Mouse (Mus musculus): ENCODE results near the gene Cnksr3. TPM values are rescaled to one million over a fixed set of nuclear protein-coding genes. Genes with fewer than 3 reads are reported as not detected.
A peak's percentile ranks its signal among the peaks of the same experiment; 100 is the strongest.

Gene Cnksr3
- 4.4 and 8.9 TPM in 2 replicates for polyA plus RNA-seq (2012; rRNA removed)

DNA sequence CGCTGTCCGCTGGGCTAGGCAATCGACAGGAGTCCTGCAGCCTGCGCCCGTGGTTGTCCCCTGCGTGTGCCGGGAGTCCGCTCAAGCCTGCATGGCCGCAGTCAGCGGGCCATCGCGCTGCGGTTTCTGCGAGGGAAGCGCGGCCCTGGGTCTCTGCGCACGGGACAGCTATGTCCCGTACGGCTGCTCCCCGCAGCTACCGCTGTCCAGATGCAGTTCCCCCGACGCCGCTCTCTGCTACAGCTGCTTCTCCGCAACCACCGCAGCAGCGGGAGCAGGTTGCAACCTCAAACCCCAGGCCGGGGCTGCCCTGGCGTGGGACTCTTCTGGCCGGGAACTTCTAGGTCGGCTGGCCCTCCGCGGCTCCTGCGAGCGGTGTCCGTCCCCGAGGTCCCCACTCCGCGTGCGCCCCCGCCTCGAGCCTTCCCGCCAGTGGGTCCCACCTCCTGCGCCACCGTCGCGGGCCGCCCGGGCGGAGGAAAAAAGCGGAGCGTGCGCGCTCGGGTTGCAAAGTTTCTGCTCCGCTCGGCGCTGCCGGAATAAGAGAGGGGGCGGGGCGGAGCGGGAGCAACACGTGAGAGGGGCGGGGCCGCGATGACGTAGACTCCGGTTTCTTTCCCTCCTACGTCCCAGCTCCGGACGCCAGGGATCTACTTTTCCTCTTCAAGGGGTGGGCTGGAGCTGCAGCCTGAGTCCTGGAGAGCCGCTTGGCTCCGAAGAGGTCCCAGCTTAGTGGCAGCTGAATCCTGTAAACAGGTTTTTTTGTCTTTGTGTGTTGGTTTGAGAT lies at the start of gene Cnksr3:
TSS of gene Cnksr3 (minus strand) at position 542 of the 787 bp plus-strand sequence.
- WGBS: under 1% methylated on average over 73 of the region's 74 CpGs
- peaks cover 10% of the 10 kb centered on the region for H3K4me1 ChIP-seq (ENCODE audit: control insufficient read depth, insufficient read depth, insufficient read length, low read length)
- peak within 1 kb of the TSS; percentile 98 for H3K27ac ChIP-seq (ENCODE audit: insufficient read depth, low read depth, low read length)
- H3K27me3 ChIP-seq (ENCODE audit: control insufficient read depth, insufficient read depth, low read length): no peaks in the 10 kb centered on the region
- H3K4me3 ChIP-seq (ENCODE audit: low read depth, low read length): peak within 1 kb of the TSS; percentile 85
- H3K36me3 ChIP-seq (ENCODE audit: control insufficient read depth, insufficient read depth, low read length): no peaks in the 10 kb centered on the region
- peak; percentile 15; the same call in 1 of the 2 replicates for TF ChIP-seq CTCF (IDR thresholded peaks at IDR 0.05; ENCODE audit: extremely low read depth, insufficient read length, insufficient replicate concordance, low read depth, low read length)
- TF ChIP-seq POLR2A (IDR thresholded peaks at IDR 0.05; ENCODE audit: low read depth, low read length): peak; percentile 93

- Histone ChIP-seq H3K36me3 (ENCODE audit: control insufficient read depth, insufficient read depth, low read length) (no peaks in the 10 kb centered on the region), H3K4me1 (ENCODE audit: control insufficient read depth, insufficient read depth, insufficient read length, low read length) (no peaks in the 10 kb centered on the region), H3K27ac (ENCODE audit: insufficient read depth, low read depth, low read length) (no peak overlapping the region), H3K27me3 (ENCODE audit: control insufficient read depth, insufficient read depth, low read length) (no peaks in the 10 kb centered on the region), H3K4me3 (ENCODE audit: low read depth, low read length) (no peak overlapping the region)
- WGBS: 61% methylated on average over 10 of the region's 10 CpGs
- TF ChIP-seq CTCF (IDR thresholded peaks at IDR 0.05; ENCODE audit: extremely low read depth, insufficient read length, insufficient replicate concordance, low read depth, low read length) (no peak), POLR2A (IDR thresholded peaks at IDR 0.05; ENCODE audit: low read depth, low read length) (no peak)
These were observed 48.4 kb upstream of the Cnksr3 start for GRCm38 (mm10) chr10:7260166-7261108.

DNA sequence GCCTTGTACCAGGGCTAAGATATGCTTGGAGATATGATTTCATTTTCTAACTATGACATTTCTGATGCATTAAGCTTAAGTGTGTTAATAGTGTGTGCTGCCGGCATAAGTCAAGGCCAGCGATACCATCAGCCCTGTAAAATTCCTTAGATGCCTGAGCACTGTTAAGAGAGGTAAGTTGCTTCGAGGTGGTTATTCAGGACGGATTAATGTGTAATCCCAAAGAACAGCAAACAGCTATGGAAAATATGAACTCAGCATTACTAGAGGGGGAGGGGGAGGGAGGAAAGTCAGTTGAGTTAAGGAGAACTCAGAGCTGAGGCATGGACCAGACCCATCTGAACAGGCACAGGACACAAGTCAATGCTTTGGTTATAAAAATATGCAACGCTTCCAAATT lies 46.6 kb upstream of the Cnksr3 start:
- no peaks in the 10 kb centered on the region for H3K36me3 ChIP-seq (ENCODE audit: control insufficient read depth, insufficient read depth, low read length)
- no peaks in the 10 kb centered on the region for H3K4me1 ChIP-seq (ENCODE audit: control insufficient read depth, insufficient read depth, insufficient read length, low read length)
- H3K27me3 ChIP-seq (ENCODE audit: control insufficient read depth, insufficient read depth, low read length): no peaks in the 10 kb centered on the region
- no peak overlapping the region for H3K4me3 ChIP-seq (ENCODE audit: low read depth, low read length)
- no peak for TF ChIP-seq CTCF (IDR thresholded peaks at IDR 0.05; ENCODE audit: extremely low read depth, insufficient read length, insufficient replicate concordance, low read depth, low read length)
- TF ChIP-seq POLR2A (IDR thresholded peaks at IDR 0.05; ENCODE audit: low read depth, low read length): no peak
- H3K27ac ChIP-seq (ENCODE audit: insufficient read depth, low read depth, low read length): no peak overlapping the region
- WGBS: 44% methylated on average over 5 of the region's 5 CpGs

DNA sequence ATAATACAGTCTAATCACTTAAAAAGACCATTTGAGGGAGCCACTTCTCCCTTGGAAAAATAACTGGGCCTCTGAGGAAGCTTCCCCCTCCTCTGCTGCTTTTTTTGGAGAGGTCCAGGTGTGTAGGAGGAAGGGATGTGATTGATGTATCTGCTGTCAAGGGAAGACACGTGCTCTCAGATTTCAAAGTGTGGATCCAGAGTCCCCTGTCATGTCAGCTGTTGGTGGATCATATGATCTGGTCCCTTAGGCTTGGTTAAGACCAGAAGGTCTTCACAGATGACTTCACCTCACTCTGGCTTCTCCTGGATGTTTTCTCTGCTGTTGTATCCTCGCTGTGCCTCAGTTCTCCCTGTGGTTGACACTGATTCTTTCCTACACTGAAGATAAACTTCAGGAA lies 38.4 kb upstream of the Cnksr3 start:
- 73% methylated on average over 2 of the region's 2 CpGs for WGBS
- TF ChIP-seq POLR2A (IDR thresholded peaks at IDR 0.05; ENCODE audit: low read depth, low read length): no peak
- TF ChIP-seq CTCF (IDR thresholded peaks at IDR 0.05; ENCODE audit: extremely low read depth, insufficient read length, insufficient replicate concordance, low read depth, low read length): no peak
- Histone ChIP-seq H3K36me3 (ENCODE audit: control insufficient read depth, insufficient read depth, low read length) (no peaks in the 10 kb centered on the region), H3K27ac (ENCODE audit: insufficient read depth, low read depth, low read length) (no peak overlapping the region), H3K27me3 (ENCODE audit: control insufficient read depth, insufficient read depth, low read length) (no peaks in the 10 kb centered on the region), H3K4me1 (ENCODE audit: control insufficient read depth, insufficient read depth, insufficient read length, low read length) (no peaks in the 10 kb centered on the region), H3K4me3 (ENCODE audit: low read depth, low read length) (no peak overlapping the region)

GRCm38 (mm10) chr10:7234601-7235000 lies 22.6 kb upstream of the Cnksr3 start:
- H3K36me3 ChIP-seq (ENCODE audit: control insufficient read depth, insufficient read depth, low read length): no peaks in the 10 kb centered on the region
- TF ChIP-seq CTCF (IDR thresholded peaks at IDR 0.05; ENCODE audit: extremely low read depth, insufficient read length, insufficient replicate concordance, low read depth, low read length) (no peak), POLR2A (IDR thresholded peaks at IDR 0.05; ENCODE audit: low read depth, low read length) (no peak)
- 0 out of 2 replicates have a peak, but pooled peaks cover 3% of the 10 kb centered on the region for H3K27me3 ChIP-seq (ENCODE audit: control insufficient read depth, insufficient read depth, low read length)
- H3K27ac ChIP-seq (ENCODE audit: insufficient read depth, low read depth, low read length): no peak overlapping the region
- H3K4me3 ChIP-seq (ENCODE audit: low read depth, low read length): no peak overlapping the region
- H3K4me1 ChIP-seq (ENCODE audit: control insufficient read depth, insufficient read depth, insufficient read length, low read length): no peaks in the 10 kb centered on the region
- WGBS: 50% methylated on average over 3 of the region's 5 CpGs

GRCm38 (mm10) chr10:7217551-7218127 lies 5.6 kb upstream of the Cnksr3 start:
- Histone ChIP-seq H3K4me3 (ENCODE audit: low read depth, low read length) (no peak overlapping the region), H3K4me1 (ENCODE audit: control insufficient read depth, insufficient read depth, insufficient read length, low read length) (peaks cover 2% of the 10 kb centered on the region; the same call in 1 of the 2 replicates), H3K27me3 (ENCODE audit: control insufficient read depth, insufficient read depth, low read length) (no peaks in the 10 kb centered on the region), H3K27ac (ENCODE audit: insufficient read depth, low read depth, low read length) (no peak overlapping the region), H3K36me3 (ENCODE audit: control insufficient read depth, insufficient read depth, low read length) (no peaks in the 10 kb centered on the region)
- WGBS: 85% methylated on average over 3 of the region's 3 CpGs
- TF ChIP-seq POLR2A (IDR thresholded peaks at IDR 0.05; ENCODE audit: low read depth, low read length): no peak
- no peak for TF ChIP-seq CTCF (IDR thresholded peaks at IDR 0.05; ENCODE audit: extremely low read depth, insufficient read length, insufficient replicate concordance, low read depth, low read length)

All from small intestine, adult 2 months (tissue).